Mouse (Mus musculus) left cerebral cortex, postnatal 14 days (tissue): ENCODE results near the gene Dnajb5. TPM values are rescaled to one million over a fixed set of nuclear protein-coding genes. Genes with fewer than 3 reads are reported as not detected.

Source experiments
- total RNA-seq, 2 experiments: library from RNA; stranded (reverse); gene quantifications; 2 replicates each; pipeline ENCODE4 v1.2.3; 2021

Dnajb5 gene
- total RNA-seq, 2 experiments from 2014 or later = 225 to 284 TPM

Other genes with a start within 250 kb of the Dnajb5 start
- 1 to 10 TPM; 1.8 to 2.2 TPM for gene 4930578G10Rik, start 214.3 kb upstream of the Dnajb5 start, total RNA-seq
- under 1 TPM in 1 of 2 experiments, not detected in 1; 0.94 TPM for gene Ccl19, start 193.2 kb upstream of the Dnajb5 start, total RNA-seq
- not detected for gene Ccl21a, start 175.8 kb upstream of the Dnajb5 start, total RNA-seq
- gene Fam205a1, start 95.9 kb upstream of the Dnajb5 start, total RNA-seq = under 1 TPM; 0.18 to 0.27 TPM
- gene Gm12394, start 93.0 kb upstream of the Dnajb5 start, total RNA-seq = 1 to 10 TPM; 2.3 to 2.7 TPM
- 1 to 10 TPM; 1.9 to 2.4 TPM for gene Fam205c, start 75.6 kb upstream of the Dnajb5 start, total RNA-seq
- 100 to 1,000 TPM; 328 to 359 TPM for gene Phf24, start 33.2 kb upstream of the Dnajb5 start, total RNA-seq
- not detected for gene 1700022I11Rik, start 19.8 kb downstream of the Dnajb5 start, total RNA-seq
- 100 to 1,000 TPM; 223 to 226 TPM for gene Vcp, start 50.7 kb downstream of the Dnajb5 start, total RNA-seq
- gene Fancg, start 60.7 kb downstream of the Dnajb5 start, total RNA-seq = 10 to 100 TPM in 1 of 2 experiments, 1 to 10 TPM in 1; 10.0 to 11.3 TPM
- gene Pigo, start 76.0 kb downstream of the Dnajb5 start, total RNA-seq = 10 to 100 TPM; 31.4 to 32.3 TPM
- gene Stoml2, start 81.9 kb downstream of the Dnajb5 start, total RNA-seq = 100 to 1,000 TPM; 107 to 108 TPM
- gene Fam214b, start 96.4 kb downstream of the Dnajb5 start, total RNA-seq = 10 to 100 TPM; 29.2 to 37.3 TPM
- 10 to 100 TPM; 55.7 to 60.5 TPM for gene Unc13b, start 109.1 kb downstream of the Dnajb5 start, total RNA-seq